Mouse (Mus musculus) E14TG2a.4 (cell line): ENCODE measurements around the gene Lyar.

ENCODE experiments used
- H3K27me3 ChIP-seq: 2 replicates; pipeline ENCODE4 v1.6.1; 2014; ENCODE audit warnings: low read length, control low read depth; ENCODE audit not compliant: insufficient read depth
- H3K36me3 ChIP-seq: 2 replicates; pipeline ENCODE4 v1.6.1; 2014; ENCODE audit warnings: low read length, control low read depth; ENCODE audit not compliant: insufficient read depth
- H3K4me1 ChIP-seq: replicated peaks from 2 replicates; pipeline ENCODE4 v1.6.1; 2014; ENCODE audit warnings: low read depth, low read length, control low read depth
- H3K4me3 ChIP-seq: replicated peaks from 2 replicates; pipeline ENCODE4 v1.5.1; 2014; ENCODE audit warnings: mild to moderate bottlenecking, low read length
- H3K9me3 ChIP-seq: 2 replicates; pipeline ENCODE4 v1.6.1; 2014; ENCODE audit warnings: low read length, control low read depth
- CTCF ChIP-seq: conservative IDR thresholded peaks from 2 replicates; pipeline ENCODE4 v1.5.1; 2014; ENCODE audit warnings: low read length
- NANOG ChIP-seq: IDR thresholded peaks from 2 replicates; pipeline ENCODE4 v1.6.1; 2014; ENCODE audit warnings: borderline replicate concordance, low read length, mixed read lengths
- POU5F1 ChIP-seq: IDR thresholded peaks from 2 replicates; pipeline ENCODE4 v1.6.1; 2014; ENCODE audit warnings: low read length, borderline replicate concordance

Gene Lyar

GRCm38 (mm10) chr5:38236627-38237026, 16.4 kb downstream of the Lyar start:
- TF ChIP-seq NANOG (no peak), CTCF (peak; percentile 71), POU5F1 (no peak)
- no peaks in the 10 kb centered on the region; the same call in 1 of the 2 replicates for H3K27me3 ChIP-seq
- peaks cover 47% of the 10 kb centered on the region for H3K36me3 ChIP-seq
- no peak overlapping the region for H3K4me3 ChIP-seq
- no peaks in the 10 kb centered on the region for H3K4me1 ChIP-seq
- H3K9me3 ChIP-seq = no peaks in the 10 kb centered on the region

- Histone ChIP-seq H3K36me3 (peaks cover 5% of the 10 kb centered on the region; the same call in 1 of the 2 replicates), H3K4me3 (no peak overlapping the region), H3K27me3 (no peaks in the 10 kb centered on the region; the same call in 1 of the 2 replicates), H3K4me1 (0 out of 2 replicates have a peak, but pooled peaks cover 3% of the 10 kb centered on the region), H3K9me3 (no peaks in the 10 kb centered on the region; the same call in 1 of the 2 replicates)
- TF ChIP-seq POU5F1 (no peak), NANOG (no peak), CTCF (no peak)
These were observed 20.6 kb downstream of the Lyar start for GRCm38 (mm10) chr5:38240727-38241472.

GRCm38 (mm10) chr5:38241473-38241834, 21.2 kb downstream of the Lyar start:
- TF ChIP-seq POU5F1 = no peak
- no peak for TF ChIP-seq CTCF
- no peak for TF ChIP-seq NANOG
- Histone ChIP-seq H3K9me3 (no peaks in the 10 kb centered on the region; the same call in 1 of the 2 replicates), H3K4me1 (0 out of 2 replicates have a peak, but pooled peaks cover 3% of the 10 kb centered on the region), H3K36me3 (no peaks in the 10 kb centered on the region), H3K27me3 (no peaks in the 10 kb centered on the region; the same call in 1 of the 2 replicates), H3K4me3 (no peak overlapping the region)

GRCm38 (mm10) chr5:38241966-38242365, 21.7 kb downstream of the Lyar start:
- Histone ChIP-seq H3K9me3 (no peaks in the 10 kb centered on the region; the same call in 1 of the 2 replicates), H3K36me3 (no peaks in the 10 kb centered on the region), H3K4me3 (no peak overlapping the region), H3K4me1 (0 out of 2 replicates have a peak, but pooled peaks cover 3% of the 10 kb centered on the region), H3K27me3 (no peaks in the 10 kb centered on the region; the same call in 1 of the 2 replicates)
- TF ChIP-seq POU5F1 (no peak), NANOG (no peak), CTCF (no peak)

GRCm38 (mm10) chr5:38255195-38255594, 34.9 kb downstream of the Lyar start:
- no peaks in the 10 kb centered on the region for H3K4me1 ChIP-seq
- H3K4me3 ChIP-seq = no peak overlapping the region
- no peaks in the 10 kb centered on the region for H3K27me3 ChIP-seq
- TF ChIP-seq CTCF (peak; percentile 51), POU5F1 (no peak), NANOG (no peak)
- H3K36me3 ChIP-seq = no peaks in the 10 kb centered on the region
- no peaks in the 10 kb centered on the region for H3K9me3 ChIP-seq

GRCm38 (mm10) chr5:38255644-38256043, 35.4 kb downstream of the Lyar start:
- Histone ChIP-seq H3K9me3 (no peaks in the 10 kb centered on the region), H3K27me3 (no peaks in the 10 kb centered on the region), H3K36me3 (no peaks in the 10 kb centered on the region), H3K4me1 (0 out of 2 replicates have a peak, but pooled peaks cover 1% of the 10 kb centered on the region), H3K4me3 (no peak overlapping the region)
- TF ChIP-seq NANOG (no peak), CTCF (no peak), POU5F1 (no peak)

GRCm38 (mm10) chr5:38256551-38256950, 36.3 kb downstream of the Lyar start:
- H3K4me1 ChIP-seq = 0 out of 2 replicates have a peak, but pooled peaks cover 5% of the 10 kb centered on the region
- TF ChIP-seq POU5F1 (no peak), NANOG (no peak), CTCF (no peak)
- no peaks in the 10 kb centered on the region for H3K36me3 ChIP-seq
- H3K27me3 ChIP-seq = no peaks in the 10 kb centered on the region
- H3K4me3 ChIP-seq = no peak overlapping the region
- no peaks in the 10 kb centered on the region for H3K9me3 ChIP-seq

GRCm38 (mm10) chr5:38258034-38258772, 37.9 kb downstream of the Lyar start:
- Histone ChIP-seq H3K36me3 (peaks cover 6% of the 10 kb centered on the region), H3K4me3 (no peak overlapping the region), H3K27me3 (no peaks in the 10 kb centered on the region), H3K9me3 (no peaks in the 10 kb centered on the region), H3K4me1 (peaks cover 11% of the 10 kb centered on the region)
- TF ChIP-seq NANOG (no peak), CTCF (no peak), POU5F1 (no peak)
